Mouse (Mus musculus) heart, embryonic 11.5 days (tissue): ENCODE results near the gene Ly75. TPM values are rescaled to one million over a fixed set of nuclear protein-coding genes. Genes with fewer than 3 reads are reported as not detected.
A peak's percentile ranks its signal among the peaks of the same experiment; 100 is the strongest.

Experiments
- ATAC-seq: fragments of 200-750 bp; cut with Nextera tagmentation; replicated peaks from 2 replicates; pipeline ENCODE4 v1.8.0; 2017; ENCODE audit warnings: moderate library complexity; ENCODE audit not compliant: insufficient number of reproducible peaks, low FRiP score, low TSS enrichment
- H3K27ac ChIP-seq: fragments of 300-500 bp; sonication (generic); 2 replicates; pipeline ENCODE4 v1.5.1; 2014; ENCODE audit warnings: mild to moderate bottlenecking, low read depth, low read length
- H3K27me3 ChIP-seq: fragments of 300-500 bp; sonication (generic); 2 replicates; pipeline ENCODE4 v1.6.1; 2014; ENCODE audit warnings: mild to moderate bottlenecking, low read length, mixed read lengths; ENCODE audit not compliant: control insufficient read depth, insufficient read depth
- H3K36me3 ChIP-seq: fragments of 300-500 bp; sonication (generic); 2 replicates; pipeline ENCODE4 v1.6.1; 2014; ENCODE audit warnings: mild to moderate bottlenecking, low read length, moderate library complexity, mixed read lengths; ENCODE audit not compliant: control insufficient read depth, insufficient read depth
- H3K4me1 ChIP-seq: fragments of 300-500 bp; sonication (generic); 2 replicates; pipeline ENCODE4 v1.6.1; 2014; ENCODE audit warnings: low read length; ENCODE audit not compliant: control insufficient read depth, insufficient read depth
- H3K4me2 ChIP-seq: fragments of 300-500 bp; sonication (generic); 2 replicates; pipeline ENCODE4 v1.6.1; 2014; ENCODE audit warnings: mild to moderate bottlenecking, moderate library complexity
- H3K4me3 ChIP-seq: fragments of 300-500 bp; sonication (generic); 2 replicates; pipeline ENCODE4 v1.5.1; 2014; ENCODE audit warnings: low read depth, low read length
- H3K9ac ChIP-seq: fragments of 300-500 bp; sonication (generic); 2 replicates; pipeline ENCODE4 v1.6.1; 2014; ENCODE audit warnings: mild to moderate bottlenecking, low read depth, low read length, moderate library complexity
- H3K9me3 ChIP-seq: fragments of 300-500 bp; sonication (generic); replicated peaks from 2 replicates; pipeline ENCODE4 v1.6.1; 2016; ENCODE audit warnings: low read length; ENCODE audit not compliant: control insufficient read depth
- WGBS: fragments of 180-500 bp; shearing (Covaris S2); extraction: QIAGEN DNeasy Blood & Tissue Kit; methylation state at CpG from one replicate; pipeline ENCODE4 v1.1.7; 2014; ENCODE audit not compliant: insufficient replicate concordance; 5-methylcytosine and 5-hydroxymethylcytosine counted together
- polyA plus RNA-seq: library from polyadenylated mRNA; unstranded; fragments of >200 nt; fragmentation: Nextera tagmentation; extraction: Ambion mirVana; gene quantifications from 2 replicates; pipeline ENCODE4 v1.2.1, GENCODE M21; 2014

Gene Ly75
- 3.7 and 4.5 TPM in 2 replicates for polyA plus RNA-seq

GRCm38 (mm10) chr2:60382858-60383669 is at the start of gene Ly75:
Gene Ly75, minus strand, starts transcription at chr2:60383303.
- Histone ChIP-seq H3K4me3 (peak within 1 kb of the TSS; percentile 62), H3K9me3 (no peaks in the 10 kb centered on the region), H3K36me3 (no peaks in the 10 kb centered on the region), H3K4me2 (peak within 1 kb of the TSS; percentile 90), H3K27ac (no peak within 1 kb of the TSS), H3K27me3 (no peaks in the 10 kb centered on the region), H3K4me1 (no peaks in the 10 kb centered on the region; the same call in 1 of the 2 replicates), H3K9ac (peak within 1 kb of the TSS; percentile 69)
- WGBS = 1% methylated on average over 46 of the region's 46 CpGs
- ATAC-seq = peak; percentile 96

- Histone ChIP-seq H3K4me1 (no peaks in the 10 kb centered on the region), H3K9ac (no peak overlapping the region), H3K27ac (no peak overlapping the region), H3K4me2 (no peak overlapping the region), H3K9me3 (no peaks in the 10 kb centered on the region), H3K36me3 (no peaks in the 10 kb centered on the region), H3K4me3 (no peak overlapping the region), H3K27me3 (no peaks in the 10 kb centered on the region)
- WGBS = 71% methylated on average over 8 of the region's 8 CpGs
- ATAC-seq = no peak
Observed at GRCm38 (mm10) chr2:60430315-60431021, 47.4 kb upstream of the Ly75 start.

- no peaks in the 10 kb centered on the region for H3K36me3 ChIP-seq
- WGBS = 4% methylated on average over 6 of the region's 6 CpGs
- H3K4me1 ChIP-seq = no peaks in the 10 kb centered on the region
- no peak overlapping the region for H3K9ac ChIP-seq
- no peaks in the 10 kb centered on the region for H3K9me3 ChIP-seq
- H3K27me3 ChIP-seq = no peaks in the 10 kb centered on the region
- H3K4me2 ChIP-seq = no peak overlapping the region
- no peak for ATAC-seq
- H3K27ac ChIP-seq = no peak overlapping the region
- no peak overlapping the region for H3K4me3 ChIP-seq
Observed at GRCm38 (mm10) chr2:60418075-60418474, 35.0 kb upstream of the Ly75 start.

- Histone ChIP-seq H3K9ac (no peak overlapping the region), H3K4me1 (no peaks in the 10 kb centered on the region), H3K27ac (no peak overlapping the region), H3K36me3 (no peaks in the 10 kb centered on the region), H3K4me2 (no peak overlapping the region), H3K27me3 (no peaks in the 10 kb centered on the region), H3K9me3 (no peaks in the 10 kb centered on the region), H3K4me3 (no peak overlapping the region)
- 51% methylated on average over 8 of the region's 8 CpGs for WGBS
- no peak for ATAC-seq
Observed at GRCm38 (mm10) chr2:60414334-60414733, 31.2 kb upstream of the Ly75 start.

- no peaks in the 10 kb centered on the region for H3K27me3 ChIP-seq
- H3K4me3 ChIP-seq = no peak overlapping the region
- no peak for ATAC-seq
- H3K36me3 ChIP-seq = no peaks in the 10 kb centered on the region
- H3K9me3 ChIP-seq = no peaks in the 10 kb centered on the region
- H3K27ac ChIP-seq = no peak overlapping the region
- WGBS = 76% methylated on average over 18 of the region's 18 CpGs
- no peak overlapping the region for H3K4me2 ChIP-seq
- H3K9ac ChIP-seq = no peak overlapping the region
- no peaks in the 10 kb centered on the region for H3K4me1 ChIP-seq
Observed at GRCm38 (mm10) chr2:60413006-60413650, 30.0 kb upstream of the Ly75 start.

- H3K4me1 ChIP-seq = no peaks in the 10 kb centered on the region
- no peak overlapping the region for H3K9ac ChIP-seq
- WGBS = 77% methylated on average over 7 of the region's 7 CpGs
- no peaks in the 10 kb centered on the region for H3K27me3 ChIP-seq
- no peak overlapping the region for H3K27ac ChIP-seq
- no peaks in the 10 kb centered on the region for H3K9me3 ChIP-seq
- H3K4me2 ChIP-seq = no peak overlapping the region
- ATAC-seq = no peak
- no peak overlapping the region for H3K4me3 ChIP-seq
- H3K36me3 ChIP-seq = no peaks in the 10 kb centered on the region
Observed at GRCm38 (mm10) chr2:60411181-60411580, 28.1 kb upstream of the Ly75 start.

- 66% methylated on average over 11 of the region's 11 CpGs for WGBS
- ATAC-seq = no peak
- no peak overlapping the region for H3K4me3 ChIP-seq
- no peaks in the 10 kb centered on the region for H3K4me1 ChIP-seq
- no peaks in the 10 kb centered on the region for H3K36me3 ChIP-seq
- no peak overlapping the region for H3K4me2 ChIP-seq
- H3K27me3 ChIP-seq = no peaks in the 10 kb centered on the region
- no peaks in the 10 kb centered on the region for H3K9me3 ChIP-seq
- no peak overlapping the region for H3K27ac ChIP-seq
- no peak overlapping the region for H3K9ac ChIP-seq
Observed at GRCm38 (mm10) chr2:60409989-60410763, 27.1 kb upstream of the Ly75 start.

- no peak overlapping the region for H3K9ac ChIP-seq
- H3K4me2 ChIP-seq = no peak overlapping the region
- WGBS = 66% methylated on average over 6 of the region's 6 CpGs
- no peak for ATAC-seq
- no peaks in the 10 kb centered on the region for H3K27me3 ChIP-seq
- no peak overlapping the region for H3K27ac ChIP-seq
- H3K36me3 ChIP-seq = no peaks in the 10 kb centered on the region
- H3K4me3 ChIP-seq = no peak overlapping the region
- H3K9me3 ChIP-seq = no peaks in the 10 kb centered on the region
- H3K4me1 ChIP-seq = no peaks in the 10 kb centered on the region
Observed at GRCm38 (mm10) chr2:60409194-60409593, 26.1 kb upstream of the Ly75 start.
